Mouse (Mus musculus) G1E (cell line): ENCODE results near the gene Glrp1. TPM values are rescaled to one million over a fixed set of nuclear protein-coding genes. Genes with fewer than 3 reads are reported as not detected.
A peak's percentile ranks its signal among the peaks of the same experiment; 100 is the strongest.

Experiments
- ATAC-seq: 2 replicates; pipeline ENCODE4 v1.8.0; 2016; ENCODE audit warnings: mild to moderate bottlenecking; ENCODE audit not compliant: insufficient number of reproducible peaks, poor library complexity, low FRiP score, severe bottlenecking; ENCODE audit errors: extremely low read depth
- DNase-seq: peaks from one replicate; pipeline ENCODE4 v3.0.0; 2012; ENCODE audit warnings: low spot score
- H3K27me3 ChIP-seq: 2 replicates; pipeline ENCODE4 v1.6.1; 2012; ENCODE audit warnings: mild to moderate bottlenecking, low read length, inconsistent platforms; ENCODE audit not compliant: insufficient read depth
- H3K36me3 ChIP-seq: replicated peaks from 2 replicates; pipeline ENCODE3; 2012; ENCODE audit warnings: mild to moderate bottlenecking, inconsistent platforms
- H3K4me1 ChIP-seq: 2 replicates; pipeline ENCODE4 v1.6.1; 2012; ENCODE audit warnings: low read depth, low read length, inconsistent platforms, mixed read lengths; ENCODE audit not compliant: insufficient read depth
- H3K4me3 ChIP-seq: 2 replicates; pipeline ENCODE4 v1.5.1; 2012; ENCODE audit warnings: low read depth, mild to moderate bottlenecking, inconsistent platforms, low read length, moderate library complexity, mixed read lengths
- H3K9me3 ChIP-seq: replicated peaks from 2 replicates; pipeline ENCODE4 v1.6.1; 2012; ENCODE audit warnings: inconsistent platforms
- CTCF ChIP-seq: IDR thresholded peaks from 2 replicates; pipeline ENCODE4 v1.5.1; 2012; ENCODE audit warnings: low read depth, low read length, inconsistent platforms, mixed read lengths
- GATA1 ChIP-seq: IDR thresholded peaks from 2 replicates; pipeline ENCODE4 v1.6.1; 2012; ENCODE audit warnings: borderline replicate concordance, low read length, inconsistent platforms, mixed read lengths
- GATA2 ChIP-seq: IDR thresholded peaks from 2 replicates; pipeline ENCODE4 v1.6.1; 2012; ENCODE audit warnings: low read depth, low read length, inconsistent platforms, borderline replicate concordance
- POLR2AphosphoS5 ChIP-seq: IDR thresholded peaks from 2 replicates; pipeline ENCODE4 v1.6.1; 2012; ENCODE audit warnings: low read depth, low read length, inconsistent platforms; ENCODE audit not compliant: insufficient replicate concordance
- TAL1 ChIP-seq: conservative IDR thresholded peaks from 2 replicates; pipeline ENCODE4 v1.6.1; 2012; ENCODE audit warnings: low read depth, low read length, inconsistent platforms, mixed read lengths
- polyA plus RNA-seq: library from polyadenylated mRNA; stranded (reverse); fragments of >175 nt; gene quantifications from 2 replicates; pipeline ENCODE4 v1.2.3, GENCODE M21; 2012
- total RNA-seq, 2 experiments: library from RNA; stranded (forward) in 1 of 2; stranded (reverse) in 1 of 2; fragments of 200-1000 nt in 1 of 2; fragments of >200 nt in 1 of 2; fragmentation: Nextera tagmentation in 1 of 2; gene quantifications; 2 replicates each; pipeline ENCODE4 v1.2.3; 2014 to 2017

The Glrp1 gene
- total and polyA plus RNA-seq, 3 experiments = 0.16 TPM; not detected in 2

DNA sequence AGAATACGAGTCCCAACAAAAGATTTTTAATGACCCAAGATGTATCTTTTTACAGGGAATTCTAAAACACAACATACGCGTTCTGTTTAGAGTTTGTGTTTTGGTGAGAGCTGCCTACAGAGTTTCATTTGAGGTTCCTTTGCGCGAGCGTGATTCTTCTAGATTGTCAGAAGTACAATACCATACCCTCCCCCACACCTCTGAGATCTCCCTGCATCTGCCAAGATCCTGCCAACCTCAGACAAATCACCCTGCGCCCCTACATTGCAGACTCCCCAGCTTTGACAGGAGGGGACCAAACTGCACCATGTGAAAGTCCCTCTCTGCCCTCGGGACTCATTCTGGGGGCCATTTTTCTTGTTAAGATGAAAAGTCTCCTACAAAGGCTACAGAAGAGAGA, 29.3 kb downstream of the Glrp1 start:
- Histone ChIP-seq H3K4me3 (no peak overlapping the region), H3K9me3 (no peaks in the 10 kb centered on the region), H3K36me3 (no peaks in the 10 kb centered on the region), H3K27me3 (no peaks in the 10 kb centered on the region), H3K4me1 (peaks cover 71% of the 10 kb centered on the region)
- no peak for TF ChIP-seq GATA2
- no peak for TF ChIP-seq TAL1
- TF ChIP-seq GATA1 = no peak
- DNase-seq (no peak), ATAC-seq (no peak)

DNA sequence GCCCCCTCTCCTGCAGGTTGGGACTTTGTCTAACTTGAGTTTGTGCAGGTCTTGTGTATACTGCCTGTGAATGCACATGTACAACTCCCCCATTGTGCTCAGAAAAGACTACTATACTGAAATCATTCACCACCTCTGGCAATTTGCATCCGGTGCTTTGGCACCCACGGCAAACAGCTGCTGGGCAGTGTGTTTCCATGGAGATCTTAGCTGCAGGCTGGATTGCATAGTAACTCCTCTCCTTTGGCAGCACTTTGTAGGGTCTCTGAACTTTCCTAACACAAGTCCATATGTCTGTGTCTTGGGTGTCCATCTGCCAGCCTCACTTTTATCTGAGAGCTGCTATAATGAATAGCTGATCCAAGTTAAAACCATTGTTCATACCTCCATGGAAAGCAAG, 31.7 kb downstream of the Glrp1 start:
- peaks cover 69% of the 10 kb centered on the region for H3K4me1 ChIP-seq
- ATAC-seq = no peak

DNA sequence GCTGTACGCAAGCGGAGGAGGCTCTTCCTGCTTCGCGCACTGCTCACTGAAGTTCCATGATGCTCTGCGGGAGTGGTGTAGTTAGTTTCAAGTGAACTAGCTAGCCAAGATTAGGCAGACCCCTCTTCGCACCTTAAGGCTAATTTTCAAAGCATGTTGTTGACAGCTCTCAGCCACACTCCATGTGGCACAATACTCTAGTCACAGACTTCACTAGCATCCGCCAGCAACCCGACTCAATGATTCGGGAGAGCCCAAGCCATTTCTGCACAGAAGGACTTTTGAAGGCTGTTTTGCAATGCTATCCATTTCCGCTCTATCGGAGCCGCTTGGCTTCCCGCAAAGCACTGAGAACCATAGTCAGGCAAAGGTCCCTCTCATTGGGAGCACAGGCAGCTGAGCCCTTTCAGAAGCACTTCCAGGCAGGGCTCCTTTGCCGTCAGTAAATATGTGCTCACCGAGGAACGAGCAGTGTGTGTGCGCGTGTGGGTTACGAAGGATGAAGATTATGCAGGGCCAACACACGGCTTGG, 33.2 kb downstream of the Glrp1 start:
- no peak for ATAC-seq

More for the DNA sequence above, 31.7 kb downstream of the Glrp1 start:
- Histone ChIP-seq H3K27me3 (no peaks in the 10 kb centered on the region), H3K4me3 (no peak overlapping the region), H3K36me3 (no peaks in the 10 kb centered on the region), H3K9me3 (no peaks in the 10 kb centered on the region)
- TF ChIP-seq TAL1 = no peak
- TF ChIP-seq GATA1 = no peak
- TF ChIP-seq POLR2AphosphoS5 = no peak
- TF ChIP-seq CTCF = no peak
- TF ChIP-seq GATA2 = no peak
- no peak for DNase-seq

DNA sequence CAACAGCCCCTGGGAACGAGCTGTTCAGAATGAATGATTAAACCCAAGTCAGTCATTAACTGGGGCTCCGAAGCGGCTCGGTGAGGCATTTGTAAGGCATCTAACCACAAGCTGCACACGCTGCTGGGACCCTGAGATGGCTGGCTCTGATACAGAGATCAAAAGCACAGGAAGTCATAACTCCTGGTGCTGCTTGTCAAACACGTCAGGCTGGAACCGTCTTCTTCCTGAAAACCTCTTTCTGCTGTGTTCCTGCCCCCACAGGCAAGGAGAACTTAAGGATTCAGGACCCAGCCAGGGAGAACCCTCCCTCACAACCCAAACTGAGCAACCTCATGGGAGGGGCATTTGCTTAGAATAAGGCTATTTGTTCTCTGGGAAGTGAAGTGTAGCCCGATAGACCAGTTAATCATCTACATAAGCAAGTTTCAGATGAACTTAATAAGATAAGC, 34.3 kb downstream of the Glrp1 start:
- ATAC-seq (peak; percentile 56), DNase-seq (no peak)
- no peak for TF ChIP-seq GATA2
- no peak for TF ChIP-seq POLR2AphosphoS5
- TF ChIP-seq CTCF = no peak
- TF ChIP-seq TAL1 = no peak
- TF ChIP-seq GATA1 = no peak
- Histone ChIP-seq H3K9me3 (no peaks in the 10 kb centered on the region), H3K27me3 (peaks cover 5% of the 10 kb centered on the region; the same call in 1 of the 2 replicates), H3K4me3 (no peak overlapping the region; the same call in 1 of the 2 replicates), H3K36me3 (no peaks in the 10 kb centered on the region), H3K4me1 (peaks cover 42% of the 10 kb centered on the region)

More for the DNA sequence above, 33.2 kb downstream of the Glrp1 start:
- Histone ChIP-seq H3K4me3 (no peak overlapping the region), H3K4me1 (peaks cover 53% of the 10 kb centered on the region), H3K36me3 (no peaks in the 10 kb centered on the region), H3K27me3 (0 out of 2 replicates have a peak, but pooled peaks cover under 1% of the 10 kb centered on the region), H3K9me3 (no peaks in the 10 kb centered on the region)
- no peak for DNase-seq
- TF ChIP-seq GATA1 = no peak
- no peak for TF ChIP-seq CTCF
- TF ChIP-seq POLR2AphosphoS5 = no peak
- TF ChIP-seq GATA2 = no peak
- TF ChIP-seq TAL1 = no peak

DNA sequence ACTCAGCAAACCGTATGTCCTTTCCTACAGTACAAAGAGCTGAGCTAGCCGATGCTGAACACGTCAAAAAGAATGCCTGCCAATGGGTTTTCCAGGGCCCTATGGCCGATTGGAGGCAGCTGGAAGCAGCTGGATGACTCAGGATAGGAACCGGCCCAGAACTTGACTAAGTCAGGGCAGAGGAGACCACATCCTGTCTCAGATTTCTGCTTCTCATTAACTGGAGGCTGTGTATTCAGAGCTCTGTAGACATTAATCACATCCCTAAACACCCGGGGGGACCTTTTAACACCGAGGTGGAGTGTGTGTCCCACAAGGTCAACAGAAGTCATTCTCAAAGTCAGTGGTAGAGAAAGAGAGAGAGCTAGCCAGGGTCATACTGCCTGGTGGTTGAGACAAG, 35.3 kb downstream of the Glrp1 start:
- Histone ChIP-seq H3K9me3 (no peaks in the 10 kb centered on the region), H3K27me3 (peaks cover 9% of the 10 kb centered on the region), H3K4me1 (peaks cover 37% of the 10 kb centered on the region), H3K4me3 (no peak overlapping the region), H3K36me3 (no peaks in the 10 kb centered on the region)
- ATAC-seq (no peak), DNase-seq (no peak)
- TF ChIP-seq TAL1 (no peak), GATA2 (no peak), POLR2AphosphoS5 (no peak), CTCF (no peak), GATA1 (no peak)

DNA sequence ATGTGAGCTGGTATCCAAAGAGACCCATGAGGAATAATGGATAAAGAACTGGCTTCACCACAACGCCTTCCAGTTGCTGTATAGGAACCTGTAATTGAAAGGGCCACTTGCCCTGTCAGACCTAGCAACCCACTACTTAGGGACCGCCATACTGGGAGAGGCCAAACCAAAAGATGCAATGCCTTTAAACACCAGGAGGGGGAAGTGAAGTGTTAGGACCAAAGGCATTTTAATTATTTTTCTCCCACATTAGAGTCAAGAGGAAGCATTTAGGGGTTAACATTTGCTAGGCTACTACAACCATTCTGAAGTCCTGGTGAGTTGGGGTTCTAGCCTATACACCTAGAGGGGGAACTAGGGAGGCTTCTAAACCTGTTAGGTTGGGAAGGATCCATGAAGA, 36.0 kb downstream of the Glrp1 start:
- TF ChIP-seq CTCF (peak; percentile 42; the same call in 1 of the 2 replicates), TAL1 (no peak)
- H3K36me3 ChIP-seq = no peaks in the 10 kb centered on the region
- no peaks in the 10 kb centered on the region for H3K9me3 ChIP-seq
- peaks cover 34% of the 10 kb centered on the region for H3K4me1 ChIP-seq
- no peak for ATAC-seq
- DNase-seq = no peak
- peaks cover 15% of the 10 kb centered on the region for H3K27me3 ChIP-seq
- no peak overlapping the region for H3K4me3 ChIP-seq

DNA sequence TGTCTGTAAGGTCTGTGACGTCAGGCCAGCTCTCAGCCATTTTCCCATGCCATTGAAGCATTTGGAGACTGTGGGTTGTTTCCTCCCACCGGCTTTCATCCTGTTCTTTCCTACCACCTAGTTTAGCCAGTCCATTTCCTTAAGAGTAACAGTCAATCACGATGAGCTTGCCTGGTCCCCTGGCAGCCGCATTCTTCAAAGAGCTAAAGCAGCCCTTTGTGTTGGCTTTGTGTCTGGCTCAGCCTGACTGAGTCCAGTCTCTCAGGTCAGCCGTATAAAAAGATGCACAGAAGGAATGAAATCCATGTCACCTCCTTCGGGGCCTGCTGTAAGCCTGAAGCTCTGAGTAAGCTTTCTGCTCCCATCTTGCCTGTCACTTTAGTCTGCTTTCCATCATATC, 37.6 kb downstream of the Glrp1 start:
- H3K27me3 ChIP-seq = peaks cover 27% of the 10 kb centered on the region
- ATAC-seq (no peak), DNase-seq (no peak)
- H3K4me1 ChIP-seq = peaks cover 33% of the 10 kb centered on the region
- no peaks in the 10 kb centered on the region for H3K9me3 ChIP-seq
- no peaks in the 10 kb centered on the region for H3K36me3 ChIP-seq
- TF ChIP-seq GATA1 (no peak), GATA2 (no peak), CTCF (no peak)
- H3K4me3 ChIP-seq = no peak overlapping the region
